Mouse (Mus musculus) heart, postnatal 0 days (tissue): ENCODE results near the gene Hpcal4.

Experiments
- CTCF ChIP-seq: IDR thresholded peaks from 2 replicates; pipeline ENCODE4 v1.5.1; 2016; ENCODE audit warnings: antibody characterized with exemption, control low read depth, low read depth
- EP300 ChIP-seq: IDR thresholded peaks from 2 replicates; pipeline ENCODE4 v1.6.1; 2016; ENCODE audit warnings: antibody characterized with exemption, low read depth

DNA sequence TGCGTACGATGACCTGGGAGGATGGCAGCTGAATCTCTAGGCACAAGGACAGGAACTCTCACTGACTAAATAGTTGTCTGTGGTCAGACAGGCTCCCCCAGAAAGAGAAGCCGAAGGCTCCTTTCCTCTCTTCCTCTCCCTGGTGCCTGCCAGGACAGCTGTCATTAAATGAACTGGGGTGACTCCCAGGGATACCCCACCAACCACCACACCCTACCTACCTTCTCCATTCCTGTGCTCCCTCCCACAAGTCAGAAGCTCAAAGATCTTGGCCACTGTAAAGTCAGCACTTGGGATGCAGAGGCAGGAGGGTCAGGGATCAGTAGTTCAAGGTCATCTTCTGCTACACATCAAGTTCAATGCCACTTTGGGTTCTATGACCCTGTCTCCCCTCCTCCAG, 49.8 kb downstream of the Hpcal4 start:
- TF ChIP-seq CTCF (no peak), EP300 (no peak)
